Mouse (Mus musculus) left cerebral cortex, postnatal 36 days (tissue): Measurements from ENCODE around the gene Spata13. TPM values are rescaled to one million over a fixed set of nuclear protein-coding genes. Genes with fewer than 3 reads are reported as not detected.

Experiments
- DNase-seq, 2 experiments: peaks; one replicate each; pipeline ENCODE4 v3.0.0; 2021 to 2022; ENCODE audit warnings: low spot score in 2 of 2, mixed read lengths in 1 of 2
- intact Hi-C: fragments of 180-260 bp; cut with DNase I; formaldehyde crosslinking; loops from one replicate; pipeline ENCODE4 v1.15.1; 2025
- total RNA-seq, 2 experiments: library from RNA; stranded (reverse); gene quantifications; 2 replicates each; pipeline ENCODE4 v1.2.3; 2021

Gene Spata13
- total RNA-seq, 2 experiments from 2014 or later, result 10.4 to 20.6 TPM

GRCm38 (mm10) chr14:60702377-60703140, 68.8 kb downstream of the Spata13 start:
- intact Hi-C loops, result no loop called here

GRCm38 (mm10) chr14:60704510-60704909, 70.7 kb downstream of the Spata13 start:
- intact Hi-C loops, result no loop called here
- DNase-seq, result no peak

More at GRCm38 (mm10) chr14:60702377-60703140, 68.8 kb downstream of the Spata13 start:
- DNase-seq, result no peak

GRCm38 (mm10) chr14:60704961-60705360, 71.2 kb downstream of the Spata13 start:
- intact Hi-C loops, result no loop called here
- DNase-seq, result peak; percentile 52 to 60

- DNase-seq, result no peak
Measured at GRCm38 (mm10) chr14:60709192-60709591, 75.4 kb downstream of the Spata13 start.

GRCm38 (mm10) chr14:60709749-60710148, 75.9 kb downstream of the Spata13 start:
- DNase-seq, result no peak
- intact Hi-C loops, result loop anchor here (5.0 kb wide), 1 partner anchor 63 kb away; no protein-coding TSS in a partner anchor

More at GRCm38 (mm10) chr14:60709192-60709591, 75.4 kb downstream of the Spata13 start:
- intact Hi-C loops, result no loop called here

GRCm38 (mm10) chr14:60711161-60711560, 77.4 kb downstream of the Spata13 start:
- intact Hi-C loops, result loop anchor here (5.0 kb wide), 1 partner anchor 61 kb away; no protein-coding TSS in a partner anchor

GRCm38 (mm10) chr14:60711590-60712288, 77.9 kb downstream of the Spata13 start:
- DNase-seq, result no peak
- intact Hi-C loops, result loop anchor here (5.0 kb wide), 1 partner anchor 61 kb away; no protein-coding TSS in a partner anchor

More at GRCm38 (mm10) chr14:60711161-60711560, 77.4 kb downstream of the Spata13 start:
- no peak for DNase-seq

- no peak for DNase-seq
- intact Hi-C loops, result loop anchor here (5.0 kb wide), 1 partner anchor 60 kb away; no protein-coding TSS in a partner anchor
Measured at GRCm38 (mm10) chr14:60712289-60712830, 78.6 kb downstream of the Spata13 start.

- intact Hi-C loops, result no loop called here
- DNase-seq, result no peak
Measured at GRCm38 (mm10) chr14:60715686-60716085, 81.9 kb downstream of the Spata13 start.

- intact Hi-C loops, result no loop called here
- DNase-seq, result no peak
Measured at GRCm38 (mm10) chr14:60721304-60721703, 87.5 kb downstream of the Spata13 start.

- intact Hi-C loops, result no loop called here
- DNase-seq, result no peak
Measured at GRCm38 (mm10) chr14:60721938-60722337, 88.1 kb downstream of the Spata13 start.

- no peak for DNase-seq
- intact Hi-C loops, result no loop called here
Measured at GRCm38 (mm10) chr14:60726091-60726490, 92.3 kb downstream of the Spata13 start.

GRCm38 (mm10) chr14:60727130-60727529, 93.3 kb downstream of the Spata13 start:
- intact Hi-C loops, result no loop called here
- no peak for DNase-seq

GRCm38 (mm10) chr14:60732081-60732480, 98.3 kb downstream of the Spata13 start:
- intact Hi-C loops, result no loop called here
- DNase-seq, result no peak

GRCm38 (mm10) chr14:60732787-60733186, 99.0 kb downstream of the Spata13 start:
- peak; percentile 45 to 50 for DNase-seq
- intact Hi-C loops, result no loop called here

- no peak for DNase-seq
- intact Hi-C loops, result no loop called here
Measured at GRCm38 (mm10) chr14:60733706-60734105, 99.9 kb downstream of the Spata13 start.

- no peak for DNase-seq
- intact Hi-C loops, result no loop called here
Measured at GRCm38 (mm10) chr14:60735206-60735605, 101.4 kb downstream of the Spata13 start.

- intact Hi-C loops, result no loop called here
- no peak for DNase-seq
Measured at GRCm38 (mm10) chr14:60735848-60736547, 102.2 kb downstream of the Spata13 start.

- DNase-seq, result no peak
- intact Hi-C loops, result no loop called here
Measured at GRCm38 (mm10) chr14:60736591-60737192, 102.9 kb downstream of the Spata13 start.
